Mouse (Mus musculus): ENCODE results near the gene Elane.

DNA sequence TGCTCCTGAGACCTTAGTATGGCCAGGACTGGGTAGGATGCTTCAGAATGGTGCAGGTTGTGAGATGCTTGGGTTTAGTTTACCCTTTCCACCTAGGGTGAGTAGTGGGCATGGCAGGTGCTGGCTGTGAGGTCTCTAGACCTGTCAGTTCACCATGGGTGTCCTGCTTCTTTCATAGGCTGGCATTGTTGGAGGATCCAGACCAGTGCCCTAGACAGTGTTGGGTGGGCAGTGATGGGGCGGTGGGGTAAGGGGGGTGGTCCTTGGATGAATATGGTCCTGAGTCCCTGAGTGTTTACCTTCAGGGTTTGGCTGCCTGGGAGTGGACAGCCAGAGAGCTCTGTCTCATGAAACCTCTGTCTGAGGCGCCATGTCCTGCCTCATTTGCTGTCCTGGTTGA lies 28.2 kb upstream of the Elane start:
- TF ChIP-seq CTCF (IDR thresholded peaks at IDR 0.05 in 2 of 3, conservative IDR thresholded peaks at IDR 0.05 in 1 of 3; ENCODE audit: control insufficient read depth in 1 of 3, insufficient read depth in 1 of 3, low read depth in 2 of 3, low read length in 3 of 3, poor library complexity in 1 of 3, severe bottlenecking in 1 of 3) (no peak), ZNF384 (IDR thresholded peaks at IDR 0.05; ENCODE audit: low read depth, low read length) (no peak), POLR2AphosphoS2 (IDR thresholded peaks at IDR 0.05; ENCODE audit: low read length) (no peak), MYC (IDR thresholded peaks at IDR 0.05; ENCODE audit: low read depth, low read length) (no peak), MYB (IDR thresholded peaks at IDR 0.05; ENCODE audit: low read depth, low read length) (no peak), E2F4 (IDR thresholded peaks at IDR 0.05; ENCODE audit: borderline replicate concordance, low read depth, low read length) (no peak)
